Mouse (Mus musculus): ENCODE measurements around the gene Rasgef1b. TPM values are rescaled to one million over a fixed set of nuclear protein-coding genes. Genes with fewer than 3 reads are reported as not detected.

Rasgef1b gene
- polyA plus RNA-seq (2014; fragmentation: Illumina TruSeq; extraction: RNeasy Lipid Tissue Mini Kit (QIAGEN cat#74804)), result 49.9 TPM

GRCm38 (mm10) chr5:99728649-99729212 is at the start of gene Rasgef1b:
Rasgef1b (minus strand) TSS chr5:99729065.

Other genes with a start within 250 kb of the Rasgef1b start
- not detected for gene Vamp9, start 177.2 kb upstream of the Rasgef1b start, polyA plus RNA-seq (2014; fragmentation: Illumina TruSeq; extraction: RNeasy Lipid Tissue Mini Kit (QIAGEN cat#74804))
- 857 TPM for gene Hnrnpd, start 249.9 kb upstream of the Rasgef1b start, polyA plus RNA-seq (2014; fragmentation: Illumina TruSeq; extraction: RNeasy Lipid Tissue Mini Kit (QIAGEN cat#74804))
- gene 4930524J08Rik, start 250.0 kb upstream of the Rasgef1b start, polyA plus RNA-seq (2014; fragmentation: Illumina TruSeq; extraction: RNeasy Lipid Tissue Mini Kit (QIAGEN cat#74804)), result not detected